Mouse (Mus musculus) testis, adult 2 months (tissue): ENCODE measurements around the gene Tssk6.

Experiments
- CTCF ChIP-seq: fragments of 200-500 bp; IDR thresholded peaks from 2 replicates; pipeline ENCODE4 v1.5.1; 2012; ENCODE audit warnings: low read depth, mild to moderate bottlenecking, inconsistent platforms, low read length, moderate library complexity; ENCODE audit not compliant: control insufficient read depth, insufficient read depth, insufficient replicate concordance
- POLR2A ChIP-seq: fragments of 200-500 bp; IDR thresholded peaks from 2 replicates; pipeline ENCODE4 v1.6.1; 2012; ENCODE audit warnings: low read depth, mild to moderate bottlenecking, inconsistent platforms, low read length, moderate library complexity; ENCODE audit not compliant: control insufficient read depth

DNA sequence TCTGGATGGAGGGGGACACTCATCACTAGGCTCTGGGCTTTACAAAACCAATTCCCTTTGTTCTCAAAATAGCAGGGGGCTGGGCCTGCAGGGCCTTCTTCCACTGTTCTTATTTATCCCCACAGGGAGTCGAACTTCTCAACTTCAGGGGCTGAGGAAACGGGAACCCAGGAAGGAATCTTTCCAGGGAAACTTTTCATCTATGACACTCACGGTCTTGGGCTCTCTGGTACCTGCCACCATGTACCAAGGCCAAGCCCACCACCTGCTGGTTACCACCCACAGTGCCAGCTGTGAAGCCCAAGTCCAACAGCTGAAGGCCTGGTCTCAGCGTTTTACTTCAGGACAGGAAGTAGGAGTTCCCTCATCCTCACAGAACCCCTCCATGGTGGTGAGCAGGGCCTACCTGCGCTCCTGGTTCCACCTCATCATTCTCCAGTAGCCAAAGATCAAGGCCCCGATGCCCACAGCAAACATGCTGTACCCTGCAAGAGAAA lies 7.1 kb upstream of the Tssk6 start:
- TF ChIP-seq CTCF, result no peak
- no peak for TF ChIP-seq POLR2A
